Mouse (Mus musculus): ENCODE results near the gene Cox20.
"Not testable (repeated sequence)": the region's sequence is repeated elsewhere in the genome, so short reads cannot be mapped to it uniquely, and the experiment has no call there.

Gene Cox20

DNA sequence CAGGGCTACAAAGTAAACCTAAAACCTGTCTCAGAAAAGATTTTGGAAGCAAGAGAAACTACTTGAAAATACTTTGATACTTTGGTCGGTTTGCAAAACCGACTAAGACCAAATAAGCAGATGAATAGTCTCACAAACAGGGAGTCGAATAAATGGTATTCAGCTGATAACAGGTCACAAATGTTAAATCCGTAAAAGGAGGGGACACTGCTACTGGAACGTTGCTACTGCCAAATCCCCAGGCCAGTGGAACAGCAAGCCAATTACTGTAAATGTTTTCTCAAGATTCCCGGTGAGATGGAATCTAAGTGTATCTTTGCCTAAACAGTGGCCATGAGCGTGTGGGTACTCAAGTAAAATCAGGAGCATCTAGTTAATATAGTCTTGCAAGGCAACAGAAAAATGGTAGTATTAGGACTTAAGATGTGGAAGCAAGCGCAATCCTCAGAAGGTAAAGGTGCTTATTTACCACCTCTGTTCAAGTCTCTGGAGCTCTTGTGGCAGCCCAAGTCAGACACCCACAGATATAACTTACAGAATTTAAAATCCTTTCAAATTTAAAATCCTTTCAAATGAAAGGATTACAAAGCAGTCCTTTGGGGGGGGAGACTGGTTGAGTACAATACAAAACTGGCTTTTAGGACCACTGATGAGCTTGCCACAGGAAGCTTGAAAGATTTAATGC is 1.2 kb downstream of the Cox20 start:
- DNase-seq (ENCODE audit: low spot score), result no peak

DNA sequence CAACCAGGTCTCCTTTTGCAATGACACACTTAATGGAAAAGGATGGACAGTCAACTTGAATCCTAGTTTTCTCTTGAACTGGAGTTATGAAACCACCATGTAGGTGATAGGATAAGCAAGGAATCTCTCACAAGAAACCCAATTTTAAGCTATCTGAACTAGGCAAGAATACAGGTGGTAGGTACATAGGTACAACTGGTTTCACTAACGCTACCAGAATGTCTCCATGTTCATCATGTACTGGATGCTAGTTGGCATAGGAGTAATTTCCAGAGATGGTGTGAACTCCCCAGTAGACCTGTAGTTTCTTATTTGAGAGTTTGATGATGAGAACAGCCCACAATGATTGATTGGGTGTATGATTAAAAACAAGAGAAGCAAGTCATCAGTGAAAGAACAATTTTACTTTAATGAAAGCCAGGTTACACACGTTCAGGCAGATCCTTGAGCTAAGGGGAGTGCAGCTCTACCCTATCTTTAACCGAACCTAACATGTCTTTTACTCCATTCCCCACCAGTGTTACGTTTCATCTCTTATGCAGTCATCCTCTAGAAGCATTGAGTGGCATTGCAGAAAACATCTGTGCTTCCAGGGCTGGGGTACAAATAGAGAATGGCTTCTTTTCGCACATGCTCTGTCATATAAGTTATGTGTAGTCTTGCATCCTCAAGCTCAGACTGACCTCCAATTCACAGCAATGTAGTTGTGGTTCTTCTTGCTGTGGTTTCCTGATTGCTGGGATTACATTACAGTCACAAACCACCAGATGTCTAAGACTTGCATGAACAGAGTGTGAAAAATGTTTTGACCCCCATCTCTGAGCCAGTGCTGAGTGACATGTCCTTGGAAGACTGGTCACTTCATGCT is 2.0 kb downstream of the Cox20 start:
- no peak for DNase-seq (ENCODE audit: low spot score)

DNA sequence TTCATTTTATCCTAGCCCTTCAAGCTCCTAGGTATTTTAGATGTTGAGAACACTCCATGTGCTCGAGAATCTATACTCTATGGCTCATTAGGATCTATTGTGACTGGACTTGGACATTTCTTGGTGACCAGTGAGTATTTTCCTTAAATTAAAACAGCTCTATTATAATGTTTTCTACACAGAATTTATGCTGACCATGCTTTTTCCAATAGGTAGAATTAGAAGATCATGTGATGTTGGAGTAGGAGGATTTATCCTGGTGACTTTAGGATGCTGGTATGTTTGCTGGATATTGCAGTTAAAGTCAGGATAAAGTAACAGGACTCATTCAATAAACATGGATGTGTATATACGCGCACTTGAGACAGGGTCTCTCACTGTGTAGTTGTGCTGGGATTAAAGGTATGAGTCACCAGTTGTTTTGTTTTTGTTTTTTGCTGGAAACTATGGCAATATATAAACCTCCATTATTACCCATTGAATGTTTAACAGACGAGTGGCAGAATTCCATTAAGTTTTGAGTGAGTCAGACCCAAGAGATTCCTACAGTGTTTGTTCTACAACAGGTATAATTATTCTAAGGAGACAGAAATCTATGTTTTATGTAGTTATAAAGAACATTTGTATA is 2.9 kb downstream of the Cox20 start:
- no peak for DNase-seq (ENCODE audit: low spot score)

DNA sequence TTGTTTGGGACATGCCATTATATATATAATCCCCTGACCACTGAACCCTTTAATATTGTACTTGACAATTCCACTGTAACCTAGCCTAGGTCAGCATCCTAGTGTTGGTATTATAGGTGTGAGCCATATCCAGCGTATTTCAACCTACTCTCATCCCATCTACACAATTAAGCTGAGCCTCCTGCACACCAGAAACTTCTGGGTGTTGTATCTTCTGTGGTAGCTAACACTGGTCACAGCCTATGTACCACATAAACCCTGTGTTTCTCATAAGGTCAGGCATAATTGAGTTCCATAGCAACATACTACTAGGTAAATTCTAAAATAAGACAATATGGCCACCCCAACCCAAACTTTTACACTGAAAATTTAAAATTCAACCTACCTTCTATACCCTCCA is 4.3 kb downstream of the Cox20 start:
- DNase-seq (ENCODE audit: low spot score), result no peak

DNA sequence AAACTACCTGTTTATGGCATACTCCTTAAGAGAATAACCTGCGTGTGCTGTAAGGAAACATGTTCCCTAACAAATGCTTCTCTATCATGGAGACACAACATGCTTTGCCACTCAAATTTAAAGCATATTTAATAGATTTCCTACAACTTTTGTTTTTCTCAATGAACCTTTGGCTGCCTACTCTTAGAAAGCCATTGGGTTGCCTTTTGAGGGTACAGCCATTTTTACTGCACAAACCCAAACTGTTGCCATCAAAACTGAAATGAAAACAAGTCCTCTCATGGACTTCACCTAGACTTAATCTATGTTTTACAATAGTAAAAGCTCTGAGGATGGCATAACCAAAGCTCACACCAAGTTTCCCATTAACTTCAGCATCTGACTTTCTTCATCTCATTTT is 5.6 kb downstream of the Cox20 start:
- no peak for DNase-seq (ENCODE audit: low spot score)

DNA sequence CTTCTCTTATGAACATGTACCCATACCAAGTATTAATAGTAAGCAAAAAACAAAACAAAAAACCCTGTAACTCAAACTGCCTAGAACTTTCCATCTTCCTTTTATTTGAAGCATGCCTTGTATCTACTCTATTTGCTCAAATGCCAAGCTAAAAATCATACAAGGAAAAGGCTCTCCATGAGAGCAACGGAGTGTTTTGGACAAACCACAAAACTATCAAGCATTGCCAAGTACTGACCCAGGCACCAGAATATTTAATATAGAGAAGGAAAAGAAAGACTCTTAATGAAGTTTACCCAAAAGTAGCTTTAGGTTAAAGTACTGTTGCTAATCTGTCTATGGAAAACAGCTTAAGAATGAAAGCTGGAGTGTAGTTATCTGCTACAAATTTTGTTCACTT is 7.4 kb downstream of the Cox20 start:
- no peak for DNase-seq (ENCODE audit: low spot score)

DNA sequence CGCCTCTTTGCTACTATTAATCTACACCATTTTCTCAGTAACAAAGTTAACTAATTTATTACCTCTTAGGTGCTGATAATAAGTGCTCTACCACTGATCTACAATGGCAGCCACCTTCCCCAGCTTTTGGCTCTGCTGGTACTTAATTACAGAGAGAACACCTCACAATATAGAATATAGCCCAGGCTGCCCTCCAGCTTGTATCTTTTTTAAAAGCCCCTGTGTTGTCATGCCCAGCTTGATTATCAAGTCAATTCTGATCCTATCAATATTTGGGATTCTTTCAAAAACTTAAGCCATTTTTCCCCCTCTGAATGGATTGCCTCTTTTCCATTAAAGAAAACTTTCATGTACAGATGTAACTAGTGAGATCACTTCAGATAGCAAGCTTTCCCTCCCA is 8.0 kb downstream of the Cox20 start:
- no peak for DNase-seq (ENCODE audit: low spot score)

DNA sequence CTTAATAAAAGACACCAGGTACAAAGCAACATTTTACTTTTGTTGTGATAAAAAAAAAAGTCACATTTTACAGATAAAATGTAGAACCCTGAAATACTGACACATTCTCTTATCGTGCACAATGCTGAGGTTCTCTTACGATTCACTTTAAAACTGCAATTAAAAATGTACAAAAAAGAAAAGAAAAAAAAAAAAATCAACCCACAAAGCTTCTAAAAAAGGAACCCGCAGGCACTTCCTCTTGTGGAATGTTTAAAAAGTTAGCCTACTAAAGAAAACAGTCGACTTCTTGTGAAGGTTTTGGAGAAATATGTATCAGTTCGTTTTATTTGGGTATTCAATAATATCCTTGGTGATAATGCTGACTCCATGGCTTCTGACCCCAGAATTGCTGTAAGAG is 10.1 kb downstream of the Cox20 start:
- no peak for DNase-seq (ENCODE audit: low spot score)

DNA sequence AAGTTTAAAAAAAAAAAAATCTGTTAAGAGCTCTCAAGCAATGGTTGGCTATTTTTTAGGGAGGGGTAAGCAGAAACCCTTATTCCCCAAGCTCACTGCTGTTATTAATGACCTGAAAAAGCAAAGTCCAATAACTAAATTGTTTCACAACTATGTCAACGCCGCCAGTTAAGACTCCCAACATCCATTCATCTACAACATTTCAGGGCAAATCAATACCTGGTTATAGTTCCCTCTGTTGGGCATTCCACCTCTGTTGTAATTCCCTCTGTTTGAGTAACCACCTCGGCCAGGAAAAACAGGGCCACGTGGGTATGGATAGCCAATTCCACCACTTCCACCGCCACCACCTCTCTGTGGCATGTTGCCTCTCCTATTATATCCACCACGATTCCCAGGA is 11.0 kb downstream of the Cox20 start:
- no peak for DNase-seq (ENCODE audit: low spot score)

DNA sequence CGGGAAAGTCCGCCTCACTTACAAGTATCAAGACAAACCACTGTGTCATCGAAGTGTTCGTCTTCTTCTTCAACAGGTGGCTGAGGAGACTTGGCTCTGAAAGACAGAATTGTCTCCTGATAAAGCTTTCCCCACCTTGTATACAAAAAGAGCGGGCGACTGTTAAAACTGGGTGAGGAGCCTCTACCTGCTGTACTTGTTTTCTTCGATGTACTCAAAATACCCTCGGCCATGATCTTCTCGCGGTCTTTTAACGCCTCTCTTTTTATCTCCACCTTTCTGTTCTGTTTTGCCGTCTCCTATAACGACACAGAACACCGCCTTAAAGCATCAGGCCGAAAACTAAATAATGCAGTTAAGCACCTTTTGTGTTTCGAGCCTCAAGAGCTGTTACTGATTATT is 16.9 kb downstream of the Cox20 start:
- no peak for DNase-seq (ENCODE audit: low spot score)

DNA sequence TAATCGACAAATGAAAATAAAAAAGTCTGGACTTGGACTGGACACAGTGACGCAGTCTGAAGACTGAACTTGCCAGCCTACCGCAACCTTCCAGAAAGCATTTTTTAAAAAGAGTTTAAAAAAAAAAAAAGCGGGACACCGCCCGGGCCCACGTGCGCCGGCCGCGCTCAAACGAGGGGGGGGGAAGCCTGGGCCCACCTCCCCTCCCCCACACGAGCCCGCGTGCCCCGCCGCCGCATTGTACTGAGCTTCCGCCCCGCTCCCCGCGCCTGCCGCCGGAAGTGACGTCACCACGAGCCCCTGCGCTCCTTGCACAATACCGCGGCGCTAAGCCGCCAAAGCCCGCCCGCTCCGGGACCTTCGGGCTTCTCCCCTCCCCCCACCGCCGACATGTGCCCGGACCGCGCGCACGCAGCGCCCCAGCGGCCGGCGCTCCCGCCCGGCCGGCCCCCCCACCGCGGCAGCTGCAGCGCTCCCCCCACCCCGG is 17.4 kb downstream of the Cox20 start:
- peak; percentile 75 for DNase-seq (ENCODE audit: low spot score)

DNA sequence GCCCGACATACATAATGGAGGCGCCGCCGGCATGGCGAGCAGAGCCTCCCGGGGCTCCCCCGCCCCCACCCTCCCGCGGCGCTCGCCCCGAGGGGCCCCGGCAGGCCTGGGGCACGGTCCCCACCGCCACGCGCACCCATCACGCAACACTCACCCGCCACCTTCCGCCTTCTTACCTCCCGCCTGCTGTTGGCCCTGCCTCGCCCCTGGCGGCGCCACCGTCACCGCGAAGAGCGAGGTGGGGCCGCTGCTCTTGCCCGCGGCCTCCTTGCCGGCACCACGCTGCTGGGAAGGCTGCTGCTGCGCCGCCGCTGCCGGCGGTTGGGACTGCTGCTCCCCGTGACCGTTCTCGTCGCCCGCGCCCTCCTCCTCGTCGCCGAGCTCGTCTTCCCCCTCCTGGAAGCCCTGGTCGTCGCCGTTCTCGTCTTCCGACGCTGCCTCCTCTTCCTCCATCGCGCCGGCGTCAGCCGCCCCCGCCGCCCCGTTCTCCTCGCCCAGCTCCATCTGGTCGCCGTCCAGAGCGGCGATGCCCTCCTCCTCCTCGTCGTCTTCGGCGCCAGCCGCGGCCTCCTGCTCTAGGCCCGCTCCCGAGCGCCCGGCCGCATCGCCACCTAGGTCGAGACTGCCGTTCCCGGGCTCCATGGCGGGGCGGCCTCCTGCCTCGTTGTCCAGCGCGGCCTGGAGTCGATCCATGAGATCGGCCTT is 18.0 kb downstream of the Cox20 start:
- DNase-seq (ENCODE audit: low spot score), result no peak

DNA sequence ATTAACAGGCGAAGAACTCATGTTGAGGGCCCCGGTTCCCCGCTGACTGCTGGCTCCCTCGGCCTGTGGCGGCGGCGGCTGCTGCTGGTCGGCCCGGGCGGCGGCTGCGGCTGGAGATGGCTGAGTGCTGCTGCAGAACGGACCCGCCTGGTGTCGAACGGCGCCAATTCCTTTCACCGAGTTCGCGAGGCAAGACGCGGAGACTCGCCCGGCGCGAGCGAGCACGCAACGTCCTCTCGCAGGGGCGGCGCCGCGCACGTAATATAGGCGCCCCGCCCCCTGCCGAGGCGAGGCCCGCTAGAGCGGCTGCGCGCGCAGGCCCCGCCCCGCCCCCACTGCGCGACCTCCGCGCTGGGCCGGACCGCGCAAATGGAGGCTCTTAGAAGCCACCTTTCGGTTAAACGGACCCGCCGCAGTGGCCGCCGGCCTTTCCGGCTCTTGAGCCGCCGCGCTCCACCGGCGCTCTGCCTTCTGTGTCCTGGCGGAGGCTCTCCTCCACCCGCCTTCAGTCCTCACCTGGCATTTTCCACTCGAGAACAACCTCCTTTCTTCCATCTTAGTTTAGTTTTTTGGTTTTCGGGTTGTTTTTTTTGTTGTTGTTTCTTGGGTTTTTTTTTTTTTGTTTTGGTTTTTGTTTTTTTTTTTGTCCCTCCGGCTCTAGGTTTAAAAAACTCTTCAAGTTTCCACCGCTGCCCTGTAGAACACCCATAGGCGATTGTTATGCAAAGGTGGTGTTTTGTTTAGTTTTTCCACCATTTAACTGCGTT is 18.8 kb downstream of the Cox20 start, which contains the start of gene Hnrnpu:
Gene Hnrnpu, minus strand, starts transcription at position 247 of the 767 bp plus-strand sequence.
- DNase-seq (ENCODE audit: low spot score), result peak; percentile 84

DNA sequence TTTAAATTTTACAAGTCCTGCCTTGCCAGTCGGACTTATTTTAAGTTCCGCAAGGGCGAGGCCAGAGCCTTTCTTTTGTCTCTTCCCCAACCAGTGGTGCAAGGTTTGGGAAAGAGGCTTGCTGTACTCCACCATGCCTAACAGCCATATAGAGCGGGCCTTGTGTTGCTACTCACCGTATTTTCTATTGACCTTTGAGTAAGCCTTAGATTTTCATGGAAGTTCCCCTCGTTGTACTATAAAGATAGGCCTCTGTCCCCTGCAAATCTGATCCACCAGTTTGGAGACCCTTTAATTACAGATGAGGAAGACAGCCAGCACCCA is 19.4 kb downstream of the Cox20 start:
- DNase-seq (ENCODE audit: low spot score), result no peak

DNA sequence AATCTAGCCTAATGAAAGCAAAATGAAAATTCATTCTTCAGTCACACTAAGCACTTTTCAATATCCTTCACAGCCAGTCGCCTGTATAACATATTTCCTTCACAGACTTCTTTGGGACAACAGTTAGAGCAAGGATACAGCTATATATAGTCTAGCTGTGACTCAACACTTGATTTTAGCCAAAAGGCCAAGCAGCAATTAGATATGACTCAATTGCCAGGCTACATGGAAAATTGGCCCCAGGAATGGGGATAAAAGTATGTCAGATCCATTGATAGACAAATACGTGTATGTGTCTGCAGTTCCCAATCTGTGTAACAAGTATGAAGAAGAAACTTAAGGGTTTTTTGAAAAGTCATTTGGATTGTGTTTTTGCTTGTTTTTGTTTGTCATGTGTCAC is 21.3 kb downstream of the Cox20 start:
- DNase-seq (ENCODE audit: low spot score), result no peak

DNA sequence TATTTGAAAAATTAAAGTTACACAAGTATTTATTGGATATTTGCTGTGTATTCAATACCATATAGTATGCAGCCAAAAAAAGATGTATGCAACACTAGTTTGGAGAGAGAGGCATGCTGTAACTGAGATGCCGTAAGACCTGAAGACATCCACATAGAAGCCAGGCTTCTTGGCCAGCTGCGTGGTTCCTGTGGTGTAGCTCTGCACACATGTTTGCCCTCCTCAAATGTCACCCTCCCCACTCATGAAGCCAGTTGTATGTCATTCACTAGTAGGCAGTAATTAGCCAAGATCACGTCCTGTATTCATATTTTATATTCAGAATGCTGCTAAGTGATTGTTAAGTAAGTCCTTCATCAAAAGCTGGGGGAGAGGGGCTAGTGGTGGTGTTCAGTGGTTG is 22.5 kb downstream of the Cox20 start:
- DNase-seq (ENCODE audit: low spot score), result no peak

DNA sequence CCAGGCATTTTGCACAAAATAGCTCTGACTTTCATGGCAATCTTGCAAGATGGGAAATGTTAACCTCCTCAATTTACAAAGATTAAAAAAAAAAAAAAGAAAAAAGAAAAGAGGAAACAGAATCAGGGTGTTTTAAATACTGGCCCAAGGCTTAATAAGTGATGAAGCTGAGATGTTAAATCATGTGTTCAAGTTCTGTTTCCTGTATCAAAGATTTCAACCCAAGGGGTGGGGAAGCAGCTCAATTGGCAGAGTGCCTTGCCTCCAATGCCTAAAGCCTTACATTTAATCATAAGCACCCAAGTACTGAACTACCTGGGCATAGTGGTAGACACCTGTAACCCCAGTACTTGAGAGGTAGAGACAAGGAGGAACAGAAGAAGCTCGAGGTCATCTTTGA is 23.1 kb downstream of the Cox20 start:
- DNase-seq (ENCODE audit: low spot score), result no peak

DNA sequence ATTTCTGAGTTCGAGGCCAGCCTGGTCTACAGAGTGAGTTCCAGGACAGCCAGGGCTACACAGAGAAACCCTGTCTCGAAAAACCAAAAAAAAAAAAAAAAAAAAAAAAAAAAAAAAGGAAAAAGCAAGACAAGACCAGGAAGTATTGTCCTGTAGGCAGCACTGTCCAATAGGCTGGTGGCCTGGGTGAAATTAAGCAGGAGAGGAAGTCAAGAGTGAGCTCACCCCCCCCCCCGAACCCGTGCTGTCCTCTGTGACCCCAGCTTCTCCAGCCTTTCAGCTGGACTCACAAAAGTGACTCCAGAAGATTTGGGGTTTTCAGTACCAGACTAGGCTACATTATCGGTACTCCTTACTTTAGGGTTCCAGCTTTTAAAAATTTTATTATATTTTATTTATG is 23.7 kb downstream of the Cox20 start:
- DNase-seq (ENCODE audit: low spot score), result no peak

DNA sequence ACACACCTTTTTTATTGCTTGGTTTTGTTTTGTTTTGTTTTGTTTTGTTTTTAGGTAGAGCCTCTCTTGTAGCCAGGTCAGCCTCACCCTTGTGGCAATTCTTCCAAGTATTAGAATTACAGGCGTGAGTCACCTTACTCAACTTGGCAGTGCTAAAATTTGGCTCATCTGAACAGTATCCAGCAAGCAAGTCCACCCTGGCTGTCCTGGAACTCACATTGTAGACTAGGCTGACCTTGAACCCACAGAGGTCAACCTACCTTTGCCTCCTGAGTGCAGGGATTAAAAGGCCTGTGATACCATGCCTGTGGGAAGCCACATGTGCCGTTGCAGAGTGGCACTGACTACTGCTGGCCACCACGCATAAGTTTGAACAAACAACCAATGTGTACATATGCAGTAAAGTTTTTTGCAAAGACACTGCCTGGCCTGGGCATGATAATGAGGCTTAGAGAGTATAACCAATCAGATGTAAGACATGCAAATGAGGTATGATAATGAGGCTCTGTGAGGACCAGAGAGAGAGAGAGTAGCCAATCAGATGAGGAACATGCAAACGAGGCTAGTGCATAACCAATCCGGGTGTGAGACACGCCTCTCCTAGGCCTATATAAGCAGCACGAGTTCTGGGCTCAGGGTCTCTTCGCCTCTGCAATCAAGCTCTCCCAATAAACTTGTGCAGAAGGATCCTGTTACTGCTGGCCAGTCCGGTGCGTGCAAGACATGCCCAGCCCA is 25.3 kb downstream of the Cox20 start:
- not testable (repeated sequence) for DNase-seq (ENCODE audit: low spot score)

DNA sequence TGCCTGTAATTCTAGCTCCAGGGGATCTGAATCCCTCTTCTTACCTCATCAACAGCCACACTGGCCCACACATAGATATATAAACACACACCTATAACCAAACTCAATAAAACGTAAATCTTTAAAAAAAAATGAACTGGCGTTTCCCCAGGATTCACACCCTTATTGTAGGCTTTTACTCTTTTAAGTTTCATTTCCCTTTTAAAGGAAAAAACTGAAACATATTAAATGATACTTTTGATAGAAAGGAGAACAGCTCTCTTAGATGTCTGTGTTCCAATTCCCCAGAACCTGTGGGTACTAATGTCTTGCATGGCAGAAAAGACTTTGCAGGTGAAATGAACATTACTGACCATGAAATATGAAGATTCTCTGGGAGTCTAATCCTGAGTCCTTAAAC is 31.9 kb downstream of the Cox20 start:
- DNase-seq (ENCODE audit: low spot score), result no peak

DNA sequence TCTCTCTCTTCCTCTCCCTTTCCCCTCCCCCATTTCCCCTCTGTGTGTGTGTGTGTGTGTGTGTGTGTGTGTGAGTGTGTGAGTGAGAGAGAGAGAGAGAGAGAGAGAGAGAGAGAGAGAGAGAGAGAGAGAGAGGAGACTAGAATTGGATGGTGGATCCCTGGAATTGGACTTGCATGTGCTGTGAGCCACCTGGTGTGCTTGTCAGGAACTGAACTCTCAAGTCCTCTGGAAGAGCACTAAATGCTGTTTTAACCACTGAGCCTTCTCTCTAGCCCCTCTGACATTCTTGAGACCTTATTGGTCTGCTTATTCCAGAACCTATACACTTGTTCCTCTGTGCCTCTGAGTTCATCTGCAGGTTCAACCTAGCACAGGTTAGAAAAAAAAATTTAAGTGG is 32.7 kb downstream of the Cox20 start:
- DNase-seq (ENCODE audit: low spot score), result no peak

Data from layer of hippocampus, adult 9-10 months (tissue).